Mouse (Mus musculus): Measurements from ENCODE around the gene Pank2. TPM values are rescaled to one million over a fixed set of nuclear protein-coding genes. Genes with fewer than 3 reads are reported as not detected.
"Not testable (repeated sequence)": the region's sequence is repeated elsewhere in the genome, so short reads cannot be mapped to it uniquely, and the experiment has no call there.

Gene Pank2
- polyA plus RNA-seq (2015; fragmentation: Nextera tagmentation; extraction: Ambion mirVana), result 20.4 and 25.6 TPM in 2 replicates

DNA sequence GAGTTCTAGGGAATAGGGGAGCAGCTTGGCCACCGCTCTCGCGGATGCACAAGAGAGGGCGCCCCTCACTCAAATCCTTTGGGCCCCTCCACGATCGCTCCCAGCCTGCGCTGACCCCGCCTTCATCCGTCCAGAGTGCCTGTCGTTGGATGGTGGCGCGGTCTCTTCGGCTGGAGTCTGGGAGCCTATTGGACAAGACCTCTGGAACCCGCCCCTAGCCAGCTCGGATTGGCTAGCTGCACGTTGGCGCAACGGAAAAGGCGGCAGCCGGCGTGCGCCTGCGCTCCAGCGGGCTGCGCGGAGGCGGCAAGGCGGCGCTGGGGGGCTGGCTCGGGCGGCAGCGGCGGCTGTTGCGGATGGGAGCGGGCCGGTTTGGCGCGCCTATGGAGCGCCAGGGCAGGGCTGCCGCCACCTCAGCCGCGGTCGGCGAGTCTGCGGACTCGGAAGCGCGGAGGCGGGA lies at the start of gene Pank2:
TSS of gene Pank2 (plus strand) at position 283 of the 460 bp plus-strand sequence.
- Histone ChIP-seq H3K27me3 (replicated peaks; ENCODE audit: control insufficient read depth, insufficient read depth, low read length) (no peaks in the 10 kb centered on the region), H3K9ac (ENCODE audit: low read depth, low read length) (peak within 1 kb of the TSS; percentile 95), H3K36me3 (ENCODE audit: control insufficient read depth, insufficient read depth, low read length) (no peaks in the 10 kb centered on the region), H3K27ac (ENCODE audit: low read length) (peak within 1 kb of the TSS; percentile 99), H3K4me2 (ENCODE audit: low read depth, low read length) (peak within 1 kb of the TSS; percentile 67), H3K4me1 (ENCODE audit: control insufficient read depth, insufficient read depth, low read length) (peaks cover 30% of the 10 kb centered on the region), H3K4me3 (ENCODE audit: low read length) (peak within 1 kb of the TSS; percentile 88), H3K9me3 (ENCODE audit: control insufficient read depth, low read length) (no peaks in the 10 kb centered on the region)
- WGBS, result under 1% methylated on average over 49 of the region's 49 CpGs
- peak; percentile 99 for ATAC-seq

DNA sequence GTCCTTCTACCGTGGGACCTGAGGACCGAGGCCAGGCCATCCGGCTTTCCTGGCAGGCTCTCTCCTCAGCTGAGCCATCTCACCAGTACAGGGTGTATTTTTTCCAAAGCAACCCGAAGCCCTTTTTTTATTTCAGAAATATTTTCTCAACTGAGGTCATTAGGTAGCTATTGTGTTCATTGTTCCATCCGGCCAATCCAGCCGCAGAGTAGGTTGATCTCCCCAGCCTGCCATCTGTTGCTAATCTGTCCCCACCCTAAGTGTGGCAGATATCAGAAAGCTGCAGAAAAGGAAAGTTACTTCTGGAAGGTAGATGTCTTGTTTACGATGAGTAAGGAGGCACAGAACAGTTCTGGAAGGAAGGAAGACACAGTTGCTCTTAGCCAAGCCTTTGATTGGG lies 48.5 kb upstream of the Pank2 start:
- H3K4me3 ChIP-seq (ENCODE audit: low read length), result no peak overlapping the region
- no peak overlapping the region for H3K9ac ChIP-seq (ENCODE audit: low read depth, low read length)
- H3K9me3 ChIP-seq (ENCODE audit: control insufficient read depth, low read length), result no peaks in the 10 kb centered on the region
- no peak overlapping the region for H3K4me2 ChIP-seq (ENCODE audit: low read depth, low read length)
- WGBS, result 75% methylated on average over 7 of the region's 7 CpGs
- H3K36me3 ChIP-seq (ENCODE audit: control insufficient read depth, insufficient read depth, low read length), result peaks cover 6% of the 10 kb centered on the region
- H3K4me1 ChIP-seq (ENCODE audit: control insufficient read depth, insufficient read depth, low read length), result peaks cover 18% of the 10 kb centered on the region
- H3K27ac ChIP-seq (ENCODE audit: low read length), result peak overlapping the region; percentile 18; the same call in 1 of the 2 replicates
- no peak for ATAC-seq
- no peaks in the 10 kb centered on the region for H3K27me3 ChIP-seq (replicated peaks; ENCODE audit: control insufficient read depth, insufficient read depth, low read length)

DNA sequence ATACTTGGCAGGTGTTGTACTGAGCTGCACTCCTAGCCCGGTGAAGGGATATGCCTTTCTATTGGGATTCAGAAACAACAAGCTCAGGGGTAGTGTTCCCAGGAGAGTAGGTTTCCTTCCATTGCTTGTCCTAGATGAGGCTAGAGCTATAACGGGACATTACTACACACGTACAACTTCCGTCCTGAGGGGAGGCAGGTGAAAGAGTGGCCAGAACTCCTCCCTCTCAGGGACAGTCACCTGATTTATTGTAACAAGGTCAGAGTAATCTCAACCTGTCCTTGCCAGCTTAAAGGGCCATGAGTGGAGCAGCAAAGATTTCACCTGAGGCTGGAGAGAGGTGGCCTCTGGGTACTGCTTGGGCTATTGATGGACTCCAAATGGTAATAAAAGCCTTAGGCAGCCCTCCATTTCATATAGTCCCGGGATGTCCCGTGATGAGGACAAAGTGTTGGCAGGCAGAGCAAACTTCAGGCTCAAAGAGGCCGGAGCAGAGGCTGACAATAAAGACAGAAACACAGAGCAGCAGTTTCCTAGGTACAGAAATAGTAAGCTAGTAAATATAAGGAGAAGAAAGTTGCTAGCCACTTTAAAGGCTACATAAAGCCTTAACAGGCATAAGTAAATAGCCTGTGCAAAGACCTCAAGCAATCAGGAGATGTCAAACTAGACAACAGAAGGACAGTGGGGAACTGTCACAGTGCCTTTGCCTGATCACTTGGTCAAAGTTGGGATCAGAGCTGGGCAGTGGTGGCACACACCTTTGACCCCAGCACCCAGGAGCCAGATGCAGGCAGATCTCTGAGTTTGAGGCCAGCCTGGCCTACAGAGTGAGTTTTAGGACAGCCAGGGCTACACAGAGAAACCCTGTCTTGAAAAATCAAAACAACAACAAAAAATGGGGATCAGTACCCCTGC lies 46.1 kb upstream of the Pank2 start:
- WGBS, result 73% methylated on average over 7 of the region's 7 CpGs
- H3K4me1 ChIP-seq (ENCODE audit: control insufficient read depth, insufficient read depth, low read length), result peaks cover 6% of the 10 kb centered on the region
- no peaks in the 10 kb centered on the region for H3K9me3 ChIP-seq (ENCODE audit: control insufficient read depth, low read length)
- no peak overlapping the region for H3K4me3 ChIP-seq (ENCODE audit: low read length)
- ATAC-seq, result peak; percentile 35
- H3K27me3 ChIP-seq (replicated peaks; ENCODE audit: control insufficient read depth, insufficient read depth, low read length), result no peaks in the 10 kb centered on the region
- H3K9ac ChIP-seq (ENCODE audit: low read depth, low read length), result no peak overlapping the region
- H3K36me3 ChIP-seq (ENCODE audit: control insufficient read depth, insufficient read depth, low read length), result peaks cover 6% of the 10 kb centered on the region
- peak overlapping the region; percentile 15; the same call in 1 of the 2 replicates for H3K27ac ChIP-seq (ENCODE audit: low read length)
- H3K4me2 ChIP-seq (ENCODE audit: low read depth, low read length), result no peak overlapping the region

DNA sequence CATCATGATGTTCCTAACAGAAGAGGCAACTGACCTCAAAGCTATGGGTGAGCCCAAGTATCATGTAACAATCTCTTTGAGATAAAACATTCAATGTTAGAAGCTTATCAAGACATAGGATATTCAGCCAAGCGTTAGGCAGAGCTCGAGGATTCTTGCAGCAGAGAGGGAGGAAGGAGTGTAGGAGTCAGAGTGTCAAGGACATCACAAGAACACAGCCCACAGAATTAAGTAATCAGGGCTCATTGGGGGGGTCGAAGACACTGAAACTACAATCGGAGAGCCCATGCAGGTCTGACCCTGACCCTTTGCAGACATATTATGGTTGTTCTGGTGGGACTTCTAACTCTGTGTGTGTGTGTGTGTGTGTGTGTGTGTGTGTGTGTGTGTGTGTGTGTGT lies 42.3 kb upstream of the Pank2 start:
- Histone ChIP-seq H3K4me1 (ENCODE audit: control insufficient read depth, insufficient read depth, low read length) (peaks cover 6% of the 10 kb centered on the region; the same call in 1 of the 2 replicates), H3K9ac (ENCODE audit: low read depth, low read length) (no peak overlapping the region), H3K4me3 (ENCODE audit: low read length) (no peak overlapping the region), H3K27me3 (replicated peaks; ENCODE audit: control insufficient read depth, insufficient read depth, low read length) (no peaks in the 10 kb centered on the region), H3K4me2 (ENCODE audit: low read depth, low read length) (no peak overlapping the region), H3K27ac (ENCODE audit: low read length) (no peak overlapping the region), H3K36me3 (ENCODE audit: control insufficient read depth, insufficient read depth, low read length) (no peaks in the 10 kb centered on the region), H3K9me3 (ENCODE audit: control insufficient read depth, low read length) (no peaks in the 10 kb centered on the region)
- no peak for ATAC-seq
- WGBS, result 64% methylated on average over 4 of the region's 4 CpGs

DNA sequence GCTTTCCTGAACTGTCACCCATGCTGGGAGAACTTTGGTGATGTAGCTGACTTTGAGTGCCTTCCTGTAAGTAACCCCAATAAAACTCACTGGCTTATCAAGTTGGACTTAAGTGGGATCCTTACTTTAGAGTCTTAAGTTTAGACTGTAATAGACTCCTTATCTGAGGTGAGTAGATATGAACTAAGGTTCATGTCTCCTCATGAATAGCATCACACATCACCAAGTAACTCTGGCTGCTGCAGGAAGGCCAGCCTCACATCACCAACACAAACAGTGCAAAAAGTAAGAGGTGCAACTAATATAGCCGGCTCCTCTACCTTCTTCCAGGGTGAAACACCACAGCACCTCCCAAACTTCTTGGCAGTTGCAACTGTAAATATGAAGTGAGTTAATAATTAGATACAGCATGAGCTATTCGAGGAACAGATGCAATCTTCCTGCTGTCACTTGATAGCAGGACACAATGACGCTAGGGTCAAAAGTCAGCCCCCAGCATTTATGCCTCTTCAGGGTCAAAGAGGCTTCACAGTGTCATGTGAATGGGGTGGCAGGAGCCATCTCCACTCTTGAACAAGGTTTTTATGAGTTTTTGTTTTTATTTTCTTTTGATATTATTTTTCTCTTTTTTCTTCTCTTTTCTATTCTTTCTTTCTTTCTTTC lies 40.3 kb upstream of the Pank2 start:
- Histone ChIP-seq H3K27me3 (replicated peaks; ENCODE audit: control insufficient read depth, insufficient read depth, low read length) (no peaks in the 10 kb centered on the region), H3K36me3 (ENCODE audit: control insufficient read depth, insufficient read depth, low read length) (no peaks in the 10 kb centered on the region), H3K27ac (ENCODE audit: low read length) (peak overlapping the region; percentile 78), H3K4me3 (ENCODE audit: low read length) (no peak overlapping the region), H3K4me1 (ENCODE audit: control insufficient read depth, insufficient read depth, low read length) (peaks cover 6% of the 10 kb centered on the region; the same call in 1 of the 2 replicates), H3K9ac (ENCODE audit: low read depth, low read length) (no peak overlapping the region), H3K4me2 (ENCODE audit: low read depth, low read length) (no peak overlapping the region), H3K9me3 (ENCODE audit: control insufficient read depth, low read length) (no peaks in the 10 kb centered on the region)
- peak; percentile 82 for ATAC-seq
- WGBS, result 51% methylated on average over 3 of the region's 3 CpGs

DNA sequence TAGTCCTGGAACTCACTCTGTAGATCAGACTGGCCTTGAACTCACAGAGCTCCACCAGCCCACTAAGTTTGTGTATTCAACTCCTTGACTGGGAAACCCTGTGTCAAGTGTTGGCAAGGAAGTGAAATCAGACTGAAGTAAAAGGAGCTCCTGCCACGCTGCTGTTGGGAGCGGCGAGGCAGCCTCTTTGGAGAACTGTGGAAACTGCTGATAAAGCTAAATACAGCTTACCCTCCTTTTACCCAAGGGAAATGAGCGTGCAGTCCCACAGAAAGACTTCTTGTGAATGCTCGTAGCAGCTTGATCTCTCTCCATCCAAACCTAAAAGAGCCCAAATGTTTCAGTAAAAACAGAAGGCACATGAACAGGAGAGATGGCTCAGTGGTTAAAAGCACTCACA lies 39.7 kb upstream of the Pank2 start:
- H3K27me3 ChIP-seq (replicated peaks; ENCODE audit: control insufficient read depth, insufficient read depth, low read length), result no peaks in the 10 kb centered on the region
- H3K36me3 ChIP-seq (ENCODE audit: control insufficient read depth, insufficient read depth, low read length), result no peaks in the 10 kb centered on the region
- 41% methylated on average over 5 of the region's 5 CpGs for WGBS
- H3K4me1 ChIP-seq (ENCODE audit: control insufficient read depth, insufficient read depth, low read length), result peaks cover 6% of the 10 kb centered on the region; the same call in 1 of the 2 replicates
- ATAC-seq, result peak; percentile 35; the same call in 1 of the 2 replicates
- no peak overlapping the region for H3K4me2 ChIP-seq (ENCODE audit: low read depth, low read length)
- no peaks in the 10 kb centered on the region for H3K9me3 ChIP-seq (ENCODE audit: control insufficient read depth, low read length)
- peak overlapping the region; percentile 78 for H3K27ac ChIP-seq (ENCODE audit: low read length)
- 0 out of 2 replicates have a peak overlapping the region, but pooled peaks have one; percentile 16 for H3K9ac ChIP-seq (ENCODE audit: low read depth, low read length)
- H3K4me3 ChIP-seq (ENCODE audit: low read length), result no peak overlapping the region

DNA sequence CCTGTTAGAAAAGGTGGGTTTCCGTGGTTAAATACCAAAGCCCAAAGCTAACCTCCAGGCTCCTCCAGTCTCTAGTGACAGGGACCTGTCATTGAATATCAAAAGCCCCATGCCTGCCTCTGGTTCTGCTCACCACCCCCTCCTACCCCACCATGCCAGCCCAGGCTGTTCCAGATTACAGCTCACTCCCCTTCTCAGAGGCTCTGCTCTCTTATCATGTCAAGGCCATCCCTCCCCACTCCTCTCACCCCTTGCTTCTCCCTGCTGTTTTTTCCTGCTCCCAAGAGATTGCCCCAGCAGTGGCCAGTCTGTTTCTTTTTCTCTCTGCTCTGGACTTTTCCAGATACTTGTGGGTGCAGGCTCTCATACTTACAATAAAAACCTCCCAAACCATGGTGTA lies 38.7 kb upstream of the Pank2 start:
- H3K4me2 ChIP-seq (ENCODE audit: low read depth, low read length), result no peak overlapping the region
- peaks cover 6% of the 10 kb centered on the region; the same call in 1 of the 2 replicates for H3K4me1 ChIP-seq (ENCODE audit: control insufficient read depth, insufficient read depth, low read length)
- H3K4me3 ChIP-seq (ENCODE audit: low read length), result no peak overlapping the region
- H3K27ac ChIP-seq (ENCODE audit: low read length), result no peak overlapping the region
- 67% methylated on average over 1 of the region's 1 CpGs for WGBS
- no peaks in the 10 kb centered on the region for H3K9me3 ChIP-seq (ENCODE audit: control insufficient read depth, low read length)
- H3K27me3 ChIP-seq (replicated peaks; ENCODE audit: control insufficient read depth, insufficient read depth, low read length), result no peaks in the 10 kb centered on the region
- ATAC-seq, result 0 out of 2 replicates have a peak, but pooled peaks have one; percentile 22
- H3K36me3 ChIP-seq (ENCODE audit: control insufficient read depth, insufficient read depth, low read length), result no peaks in the 10 kb centered on the region
- H3K9ac ChIP-seq (ENCODE audit: low read depth, low read length), result no peak overlapping the region

DNA sequence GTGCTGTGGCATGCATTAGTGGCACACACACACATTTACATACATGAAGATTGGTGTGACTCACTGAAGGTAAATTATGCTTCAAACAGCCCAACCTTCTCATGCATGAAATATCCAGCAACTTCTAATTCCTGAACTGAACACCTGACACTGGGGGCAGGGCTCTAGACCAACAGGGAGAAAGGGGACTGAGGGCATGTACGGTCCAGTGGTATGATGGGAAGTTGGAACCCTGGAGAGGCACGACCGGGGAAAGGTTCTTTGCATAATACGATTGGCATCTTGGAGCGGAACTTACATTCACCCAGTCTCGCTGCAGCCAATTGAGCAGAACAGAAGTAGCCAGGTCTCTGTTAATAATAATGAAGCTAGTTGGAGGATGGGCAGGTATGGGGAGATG lies 37.1 kb upstream of the Pank2 start:
- H3K27ac ChIP-seq (ENCODE audit: low read length), result no peak overlapping the region
- no peak overlapping the region for H3K4me2 ChIP-seq (ENCODE audit: low read depth, low read length)
- no peak overlapping the region for H3K9ac ChIP-seq (ENCODE audit: low read depth, low read length)
- peaks cover 6% of the 10 kb centered on the region; the same call in 1 of the 2 replicates for H3K4me1 ChIP-seq (ENCODE audit: control insufficient read depth, insufficient read depth, low read length)
- no peaks in the 10 kb centered on the region for H3K9me3 ChIP-seq (ENCODE audit: control insufficient read depth, low read length)
- H3K36me3 ChIP-seq (ENCODE audit: control insufficient read depth, insufficient read depth, low read length), result no peaks in the 10 kb centered on the region
- no peak overlapping the region for H3K4me3 ChIP-seq (ENCODE audit: low read length)
- H3K27me3 ChIP-seq (replicated peaks; ENCODE audit: control insufficient read depth, insufficient read depth, low read length), result no peaks in the 10 kb centered on the region
- ATAC-seq, result no peak
- 81% methylated on average over 6 of the region's 6 CpGs for WGBS

DNA sequence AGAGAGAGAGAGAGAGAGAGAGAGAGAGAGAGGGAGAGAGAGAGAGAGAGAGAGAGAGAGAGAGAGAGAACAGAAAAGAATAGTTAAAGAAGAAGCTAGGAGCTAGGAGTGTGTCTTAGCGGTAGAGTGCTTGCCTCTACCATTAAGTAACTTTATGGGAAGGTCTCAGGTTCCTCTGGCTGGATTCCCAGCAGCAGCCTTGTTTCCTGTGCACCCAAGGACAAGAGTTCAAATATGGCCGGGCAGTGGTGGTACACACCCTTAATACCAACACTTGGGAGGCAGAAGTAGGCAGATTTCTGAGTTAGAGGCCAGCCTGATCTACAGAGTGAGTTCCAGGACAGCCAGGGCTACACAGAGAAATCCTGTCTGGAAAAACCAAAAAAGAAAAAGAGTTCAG lies 35.6 kb upstream of the Pank2 start:
- 73% methylated on average over 2 of the region's 2 CpGs for WGBS
- H3K27ac ChIP-seq (ENCODE audit: low read length); H3K9ac ChIP-seq (ENCODE audit: low read depth, low read length); H3K4me1 ChIP-seq (ENCODE audit: control insufficient read depth, insufficient read depth, low read length); H3K4me2 ChIP-seq (ENCODE audit: low read depth, low read length); H3K36me3 ChIP-seq (ENCODE audit: control insufficient read depth, insufficient read depth, low read length); H3K27me3 ChIP-seq (replicated peaks; ENCODE audit: control insufficient read depth, insufficient read depth, low read length); ATAC-seq; H3K9me3 ChIP-seq (ENCODE audit: control insufficient read depth, low read length); H3K4me3 ChIP-seq (ENCODE audit: low read length): not testable (repeated sequence)
